Mouse (Mus musculus): ENCODE results near the gene Bpifb2. TPM values are rescaled to one million over a fixed set of nuclear protein-coding genes. Genes with fewer than 3 reads are reported as not detected.
"Not testable (repeated sequence)": the region's sequence is repeated elsewhere in the genome, so short reads cannot be mapped to it uniquely, and the experiment has no call there.

Gene Bpifb2
- not detected in 2 replicates for polyA plus RNA-seq (2015; fragmentation: Nextera tagmentation; extraction: Ambion mirVana)

DNA sequence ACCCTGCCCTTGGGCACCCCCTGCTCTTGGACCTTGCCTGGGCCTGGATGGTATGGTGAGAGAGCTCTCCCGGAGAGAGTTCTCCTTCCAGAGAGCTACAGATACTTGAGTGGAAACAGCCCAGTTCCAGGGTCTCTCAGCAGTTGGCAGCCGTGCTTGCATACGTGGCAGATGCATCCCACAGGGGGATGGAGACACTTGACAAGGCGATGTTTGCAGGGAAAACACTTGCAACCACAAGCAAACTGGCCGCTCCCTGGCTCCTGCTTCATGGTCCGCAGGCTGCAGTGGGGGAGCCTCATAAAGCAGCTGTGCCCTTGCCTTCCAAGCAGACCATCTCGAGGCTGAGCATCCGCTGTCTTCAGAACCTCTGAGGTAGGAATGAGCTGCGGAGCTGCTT is at the start of gene Bpifb2:
TSS of gene Bpifb2 (plus strand) at position 301 of the 400 bp plus-strand sequence.
- no peaks in the 10 kb centered on the region for H3K36me3 ChIP-seq (ENCODE audit: control insufficient read depth, insufficient read depth)
- no peak within 1 kb of the TSS for H3K4me3 ChIP-seq (replicated peaks; ENCODE audit: low read length)
- H3K4me1 ChIP-seq (replicated peaks; ENCODE audit: control insufficient read depth, insufficient read depth, low read length) = peaks cover 3% of the 10 kb centered on the region; the same call in 1 of the 2 replicates
- no peaks in the 10 kb centered on the region for H3K27me3 ChIP-seq (replicated peaks; ENCODE audit: control insufficient read depth, insufficient read depth, low read length)
- H3K27ac ChIP-seq (ENCODE audit: low read length) = no peak within 1 kb of the TSS
- no peak within 1 kb of the TSS for H3K9ac ChIP-seq (replicated peaks; ENCODE audit: low read depth, low read length)
- 82% methylated on average over 9 of the region's 9 CpGs for WGBS
- no peak within 1 kb of the TSS for H3K4me2 ChIP-seq (ENCODE audit: low read length)
- H3K9me3 ChIP-seq (ENCODE audit: control insufficient read depth, low read length) = no peaks in the 10 kb centered on the region
- ATAC-seq = no peak

- not testable (repeated sequence) for H3K4me1 ChIP-seq (replicated peaks; ENCODE audit: control insufficient read depth, insufficient read depth, low read length); H3K9ac ChIP-seq (replicated peaks; ENCODE audit: low read depth, low read length); H3K27me3 ChIP-seq (replicated peaks; ENCODE audit: control insufficient read depth, insufficient read depth, low read length); H3K36me3 ChIP-seq (ENCODE audit: control insufficient read depth, insufficient read depth); H3K4me2 ChIP-seq (ENCODE audit: low read length); H3K4me3 ChIP-seq (replicated peaks; ENCODE audit: low read length); H3K27ac ChIP-seq (ENCODE audit: low read length); H3K9me3 ChIP-seq (ENCODE audit: control insufficient read depth, low read length); ATAC-seq
- WGBS = 62% methylated on average over 32 of the region's 32 CpGs
These were observed 48.9 kb upstream of the Bpifb2 start for GRCm38 (mm10) chr2:153825900-153826299.

DNA sequence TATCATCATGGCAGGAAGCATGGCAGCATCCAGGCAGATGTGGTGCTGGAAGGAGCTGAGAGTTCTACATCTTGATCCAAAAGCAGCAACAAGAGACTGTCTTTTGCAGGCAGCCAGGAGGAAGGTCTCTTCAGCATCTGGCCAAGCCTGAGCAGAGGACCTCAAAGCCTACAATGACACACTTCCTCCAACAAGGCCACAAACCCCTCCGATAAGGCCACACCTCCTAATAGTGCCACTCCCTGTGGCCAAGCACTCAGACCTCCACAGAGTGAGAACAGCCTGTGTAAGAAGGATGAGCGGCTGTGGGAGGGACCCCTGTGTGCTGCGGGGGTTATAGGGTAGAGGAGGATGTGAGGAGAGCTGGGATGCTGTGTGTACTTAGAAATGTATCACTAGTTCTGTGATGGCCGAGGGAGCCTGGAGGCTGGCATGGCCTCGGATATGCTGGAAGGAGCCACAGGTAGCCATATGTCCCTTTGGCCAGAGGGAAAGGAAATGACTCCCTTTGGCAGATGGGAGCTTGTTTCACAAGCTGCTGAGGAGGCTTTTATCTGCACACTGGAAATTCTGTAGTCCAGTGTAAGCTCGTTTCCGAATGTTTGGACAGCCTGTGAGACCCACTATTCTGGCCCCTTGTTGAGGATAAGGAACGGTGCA is 47.5 kb upstream of the Bpifb2 start:
- WGBS = 81% methylated on average over 8 of the region's 8 CpGs
- H3K9ac ChIP-seq (replicated peaks; ENCODE audit: low read depth, low read length) = no peak overlapping the region
- H3K4me2 ChIP-seq (ENCODE audit: low read length) = no peak overlapping the region
- H3K36me3 ChIP-seq (ENCODE audit: control insufficient read depth, insufficient read depth) = no peaks in the 10 kb centered on the region
- no peaks in the 10 kb centered on the region; the same call in 1 of the 2 replicates for H3K4me1 ChIP-seq (replicated peaks; ENCODE audit: control insufficient read depth, insufficient read depth, low read length)
- H3K4me3 ChIP-seq (replicated peaks; ENCODE audit: low read length) = no peak overlapping the region
- H3K27me3 ChIP-seq (replicated peaks; ENCODE audit: control insufficient read depth, insufficient read depth, low read length) = no peaks in the 10 kb centered on the region
- ATAC-seq = no peak
- H3K9me3 ChIP-seq (ENCODE audit: control insufficient read depth, low read length) = no peaks in the 10 kb centered on the region
- H3K27ac ChIP-seq (ENCODE audit: low read length) = no peak overlapping the region

DNA sequence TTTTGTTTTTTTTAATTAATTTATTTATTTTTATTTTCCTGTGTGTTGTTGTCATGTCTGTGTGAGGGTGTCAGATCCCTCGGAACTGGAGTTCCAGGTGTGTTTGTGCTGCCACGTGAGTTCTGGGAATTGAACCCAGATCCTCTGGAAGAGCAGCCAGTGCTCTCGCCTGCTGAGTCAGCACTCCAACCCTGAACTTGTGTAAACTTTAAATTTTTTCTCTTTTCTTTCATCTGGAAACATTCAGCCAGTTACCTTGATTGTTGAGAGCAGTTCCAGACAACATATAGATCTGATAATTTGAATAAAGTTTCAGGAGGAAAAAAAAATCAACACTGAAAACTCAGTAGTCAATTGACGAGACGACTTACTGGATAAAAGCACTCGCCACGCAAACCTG is 46.1 kb upstream of the Bpifb2 start:
- H3K36me3 ChIP-seq (ENCODE audit: control insufficient read depth, insufficient read depth) = no peaks in the 10 kb centered on the region
- H3K4me1 ChIP-seq (replicated peaks; ENCODE audit: control insufficient read depth, insufficient read depth, low read length) = no peaks in the 10 kb centered on the region; the same call in 1 of the 2 replicates
- no peak overlapping the region for H3K9ac ChIP-seq (replicated peaks; ENCODE audit: low read depth, low read length)
- H3K27me3 ChIP-seq (replicated peaks; ENCODE audit: control insufficient read depth, insufficient read depth, low read length) = no peaks in the 10 kb centered on the region
- no peaks in the 10 kb centered on the region for H3K9me3 ChIP-seq (ENCODE audit: control insufficient read depth, low read length)
- H3K4me3 ChIP-seq (replicated peaks; ENCODE audit: low read length) = no peak overlapping the region
- no peak overlapping the region for H3K4me2 ChIP-seq (ENCODE audit: low read length)
- ATAC-seq = no peak
- no peak overlapping the region for H3K27ac ChIP-seq (ENCODE audit: low read length)
- WGBS = 86% methylated on average over 7 of the region's 7 CpGs

DNA sequence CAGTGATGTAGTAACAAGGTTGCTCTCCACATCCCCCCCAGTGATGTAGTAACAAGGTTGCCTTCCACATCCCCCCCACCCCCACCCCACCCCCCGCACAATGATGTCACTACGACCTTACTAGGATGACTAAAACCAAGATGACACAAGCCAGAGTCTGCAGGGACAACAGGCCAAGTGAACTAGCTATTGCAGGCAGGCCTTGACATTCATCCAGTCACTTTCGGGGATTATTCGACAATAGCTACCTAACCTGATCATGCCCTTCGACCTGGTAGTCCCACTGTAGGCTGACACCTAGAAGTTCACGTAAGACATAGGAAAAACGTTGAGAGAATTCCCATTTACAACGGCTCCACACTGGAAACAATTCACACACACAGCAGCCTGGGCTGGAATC is 41.6 kb upstream of the Bpifb2 start:
- ATAC-seq = no peak
- Histone ChIP-seq H3K4me3 (replicated peaks; ENCODE audit: low read length) (no peak overlapping the region), H3K36me3 (ENCODE audit: control insufficient read depth, insufficient read depth) (no peaks in the 10 kb centered on the region), H3K9me3 (ENCODE audit: control insufficient read depth, low read length) (no peaks in the 10 kb centered on the region), H3K4me1 (replicated peaks; ENCODE audit: control insufficient read depth, insufficient read depth, low read length) (no peaks in the 10 kb centered on the region), H3K27me3 (replicated peaks; ENCODE audit: control insufficient read depth, insufficient read depth, low read length) (no peaks in the 10 kb centered on the region), H3K27ac (ENCODE audit: low read length) (no peak overlapping the region), H3K4me2 (ENCODE audit: low read length) (no peak overlapping the region), H3K9ac (replicated peaks; ENCODE audit: low read depth, low read length) (no peak overlapping the region)
- 91% methylated on average over 8 of the region's 8 CpGs for WGBS

DNA sequence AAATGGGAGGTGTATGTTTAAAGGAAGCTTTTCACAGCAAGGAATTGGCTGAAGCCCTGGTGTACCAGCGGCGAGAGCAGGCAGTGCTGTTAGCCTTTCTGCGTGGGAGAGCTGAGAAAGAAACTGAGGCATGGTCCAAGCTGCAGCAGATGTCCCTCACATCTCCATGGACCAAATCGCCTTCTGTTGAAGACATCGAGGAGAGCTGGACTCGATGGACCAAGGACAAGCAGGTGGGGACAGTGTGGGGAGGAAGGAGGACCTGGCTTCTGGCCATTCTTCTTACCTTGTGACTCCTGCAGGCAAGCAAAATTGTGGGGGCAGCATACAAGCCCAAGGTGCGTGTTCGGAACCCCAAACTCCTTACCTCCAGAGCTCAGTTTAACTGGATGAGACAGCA is 32.0 kb upstream of the Bpifb2 start:
- no peaks in the 10 kb centered on the region for H3K9me3 ChIP-seq (ENCODE audit: control insufficient read depth, low read length)
- no peaks in the 10 kb centered on the region for H3K27me3 ChIP-seq (replicated peaks; ENCODE audit: control insufficient read depth, insufficient read depth, low read length)
- ATAC-seq = no peak
- 90% methylated on average over 8 of the region's 8 CpGs for WGBS
- H3K36me3 ChIP-seq (ENCODE audit: control insufficient read depth, insufficient read depth) = no peaks in the 10 kb centered on the region
- no peak overlapping the region for H3K9ac ChIP-seq (replicated peaks; ENCODE audit: low read depth, low read length)
- H3K27ac ChIP-seq (ENCODE audit: low read length) = no peak overlapping the region
- no peak overlapping the region for H3K4me3 ChIP-seq (replicated peaks; ENCODE audit: low read length)
- H3K4me2 ChIP-seq (ENCODE audit: low read length) = no peak overlapping the region
- no peaks in the 10 kb centered on the region for H3K4me1 ChIP-seq (replicated peaks; ENCODE audit: control insufficient read depth, insufficient read depth, low read length)

DNA sequence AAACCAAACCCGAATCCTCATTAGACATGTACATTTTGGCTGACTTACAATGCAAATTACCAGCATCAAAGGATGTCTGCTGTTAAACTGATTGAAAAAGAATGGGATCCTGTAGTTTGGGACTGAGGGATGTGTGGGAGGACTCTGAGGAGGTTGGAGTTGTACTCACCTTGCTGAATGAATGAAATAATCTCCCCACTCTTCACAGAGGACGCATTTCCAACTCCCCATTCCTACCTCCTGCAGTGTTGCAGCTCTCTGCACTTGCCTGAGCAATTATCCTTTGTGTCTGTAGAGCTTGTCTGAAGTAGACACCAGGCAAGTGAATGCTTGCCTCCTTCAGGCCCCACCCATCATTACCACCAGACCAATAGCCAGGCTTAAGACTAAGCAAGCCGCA is 26.5 kb upstream of the Bpifb2 start:
- H3K27ac ChIP-seq (ENCODE audit: low read length) = no peak overlapping the region
- no peaks in the 10 kb centered on the region for H3K27me3 ChIP-seq (replicated peaks; ENCODE audit: control insufficient read depth, insufficient read depth, low read length)
- H3K9me3 ChIP-seq (ENCODE audit: control insufficient read depth, low read length) = no peaks in the 10 kb centered on the region
- no peaks in the 10 kb centered on the region for H3K36me3 ChIP-seq (ENCODE audit: control insufficient read depth, insufficient read depth)
- no peak overlapping the region for H3K4me2 ChIP-seq (ENCODE audit: low read length)
- H3K4me1 ChIP-seq (replicated peaks; ENCODE audit: control insufficient read depth, insufficient read depth, low read length) = no peaks in the 10 kb centered on the region
- ATAC-seq = no peak
- H3K4me3 ChIP-seq (replicated peaks; ENCODE audit: low read length) = no peak overlapping the region
- 64% methylated on average over 3 of the region's 3 CpGs for WGBS
- H3K9ac ChIP-seq (replicated peaks; ENCODE audit: low read depth, low read length) = no peak overlapping the region

DNA sequence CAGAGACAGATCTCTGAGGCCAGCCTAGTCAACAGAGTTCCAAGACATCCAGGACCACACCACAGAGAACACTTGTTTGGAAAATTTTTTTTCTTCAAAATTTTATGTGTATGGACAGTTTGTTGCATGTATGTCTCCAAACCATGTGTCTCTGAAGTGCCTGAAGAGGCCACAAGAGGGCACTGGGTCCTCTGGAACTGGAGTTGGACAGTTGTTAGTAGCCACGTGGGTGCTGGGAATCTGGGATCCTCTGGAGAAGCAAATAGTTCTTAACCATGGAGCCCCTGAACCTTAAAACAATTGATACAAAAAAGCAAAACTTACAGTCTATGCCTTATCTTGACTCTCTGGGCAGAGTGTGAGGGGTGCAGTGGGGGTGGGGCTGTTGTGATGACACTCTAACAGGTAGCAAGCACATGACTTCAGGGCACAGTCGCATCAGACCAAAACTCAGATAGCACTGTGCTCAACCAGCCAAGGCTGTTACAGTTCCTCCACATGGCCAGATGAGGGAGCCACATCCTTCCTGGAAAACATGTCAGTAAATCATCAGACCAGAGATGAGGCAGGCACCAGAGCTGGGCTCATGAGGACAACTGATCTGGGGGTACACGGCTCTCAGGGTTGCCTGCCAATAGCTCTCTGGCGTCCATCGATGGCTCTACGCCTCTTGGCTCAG is 24.4 kb upstream of the Bpifb2 start:
- Histone ChIP-seq H3K9me3 (ENCODE audit: control insufficient read depth, low read length) (no peaks in the 10 kb centered on the region), H3K4me1 (replicated peaks; ENCODE audit: control insufficient read depth, insufficient read depth, low read length) (no peaks in the 10 kb centered on the region), H3K9ac (replicated peaks; ENCODE audit: low read depth, low read length) (no peak overlapping the region), H3K36me3 (ENCODE audit: control insufficient read depth, insufficient read depth) (no peaks in the 10 kb centered on the region), H3K27me3 (replicated peaks; ENCODE audit: control insufficient read depth, insufficient read depth, low read length) (no peaks in the 10 kb centered on the region), H3K4me2 (ENCODE audit: low read length) (no peak overlapping the region), H3K27ac (ENCODE audit: low read length) (no peak overlapping the region), H3K4me3 (replicated peaks; ENCODE audit: low read length) (no peak overlapping the region)
- 81% methylated on average over 6 of the region's 6 CpGs for WGBS
- ATAC-seq = no peak

- WGBS = 46% methylated on average over 4 of the region's 4 CpGs
- H3K27ac ChIP-seq (ENCODE audit: low read length) = no peak overlapping the region
These were observed 23.9 kb upstream of the Bpifb2 start for GRCm38 (mm10) chr2:153851030-153851360.

More at GRCm38 (mm10) chr2:153851030-153851360, 23.9 kb upstream of the Bpifb2 start:
- H3K4me2 ChIP-seq (ENCODE audit: low read length) = no peak overlapping the region
- no peak overlapping the region for H3K9ac ChIP-seq (replicated peaks; ENCODE audit: low read depth, low read length)
- no peaks in the 10 kb centered on the region for H3K27me3 ChIP-seq (replicated peaks; ENCODE audit: control insufficient read depth, insufficient read depth, low read length)
- no peaks in the 10 kb centered on the region for H3K9me3 ChIP-seq (ENCODE audit: control insufficient read depth, low read length)
- H3K4me3 ChIP-seq (replicated peaks; ENCODE audit: low read length) = no peak overlapping the region
- H3K4me1 ChIP-seq (replicated peaks; ENCODE audit: control insufficient read depth, insufficient read depth, low read length) = no peaks in the 10 kb centered on the region
- H3K36me3 ChIP-seq (ENCODE audit: control insufficient read depth, insufficient read depth) = no peaks in the 10 kb centered on the region
- ATAC-seq = no peak
